Mouse (Mus musculus): ENCODE data around the gene Hypk. TPM values are rescaled to one million over a fixed set of nuclear protein-coding genes. Genes with fewer than 3 reads are reported as not detected.
"Not testable (repeated sequence)": the region's sequence is repeated elsewhere in the genome, so short reads cannot be mapped to it uniquely, and the experiment has no call there.

Hypk gene
- total RNA-seq, 2 experiments from 2014 or later = 22.7 to 23.1 TPM

DNA sequence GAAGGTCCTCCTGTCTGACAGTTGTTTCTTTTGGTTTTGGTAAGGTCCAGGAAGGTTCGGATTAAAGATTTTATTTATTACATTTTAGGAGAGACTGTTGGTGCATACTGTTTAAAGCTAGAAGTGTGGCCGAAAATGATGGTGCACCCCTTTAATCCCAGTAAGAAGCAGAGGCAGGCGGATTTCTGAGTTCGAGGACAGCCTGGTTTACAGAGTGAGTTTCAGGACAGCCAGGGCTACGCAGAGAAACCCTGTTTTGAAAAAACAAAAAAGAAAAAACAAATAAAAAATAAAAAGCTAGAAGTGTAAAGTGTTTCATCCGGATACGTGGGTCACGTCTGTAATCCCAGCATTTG lies 21.1 kb downstream of the Hypk start:
- no peak for DNase-seq (ENCODE audit: extremely low spot score in 1 of 2, low spot score in 2 of 2)
- intact Hi-C loops (cut with DNase I) = loop anchor here (1.0 kb wide), 1 partner anchor 32 kb away; the partner anchor contains the start of genes Mfap1a and Wdr76
- Histone ChIP-seq H3K4me3 (peak overlapping the region; percentile 63), H3K27ac (peak overlapping the region; percentile 44; the same call in 1 of the 2 replicates)
- no peak for TF ChIP-seq CTCF (IDR thresholded peaks at IDR 0.05)

DNA sequence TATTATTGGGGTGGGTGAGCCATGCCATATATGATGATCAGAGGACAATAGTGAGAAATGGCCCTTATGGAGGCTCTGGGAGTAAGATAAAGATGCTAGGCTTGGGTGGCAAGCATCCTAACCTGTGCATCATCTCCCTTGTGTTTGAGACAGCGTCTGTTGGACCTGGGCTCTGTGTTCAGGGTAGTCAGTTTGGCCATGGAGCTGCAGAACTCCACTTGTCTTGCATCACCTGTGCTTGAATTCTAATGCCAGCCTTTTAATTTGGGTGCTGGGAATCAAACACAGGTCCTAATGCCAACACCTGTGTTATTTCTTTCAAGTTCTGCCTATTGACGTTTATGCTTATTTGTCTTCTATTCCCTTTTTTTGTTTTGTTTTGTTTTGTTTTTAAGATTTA lies 22.2 kb downstream of the Hypk start:
- DNase-seq (ENCODE audit: extremely low spot score in 1 of 2, low spot score in 2 of 2); H3K27ac ChIP-seq; intact Hi-C loops (cut with DNase I); H3K4me3 ChIP-seq: not testable (repeated sequence)

DNA sequence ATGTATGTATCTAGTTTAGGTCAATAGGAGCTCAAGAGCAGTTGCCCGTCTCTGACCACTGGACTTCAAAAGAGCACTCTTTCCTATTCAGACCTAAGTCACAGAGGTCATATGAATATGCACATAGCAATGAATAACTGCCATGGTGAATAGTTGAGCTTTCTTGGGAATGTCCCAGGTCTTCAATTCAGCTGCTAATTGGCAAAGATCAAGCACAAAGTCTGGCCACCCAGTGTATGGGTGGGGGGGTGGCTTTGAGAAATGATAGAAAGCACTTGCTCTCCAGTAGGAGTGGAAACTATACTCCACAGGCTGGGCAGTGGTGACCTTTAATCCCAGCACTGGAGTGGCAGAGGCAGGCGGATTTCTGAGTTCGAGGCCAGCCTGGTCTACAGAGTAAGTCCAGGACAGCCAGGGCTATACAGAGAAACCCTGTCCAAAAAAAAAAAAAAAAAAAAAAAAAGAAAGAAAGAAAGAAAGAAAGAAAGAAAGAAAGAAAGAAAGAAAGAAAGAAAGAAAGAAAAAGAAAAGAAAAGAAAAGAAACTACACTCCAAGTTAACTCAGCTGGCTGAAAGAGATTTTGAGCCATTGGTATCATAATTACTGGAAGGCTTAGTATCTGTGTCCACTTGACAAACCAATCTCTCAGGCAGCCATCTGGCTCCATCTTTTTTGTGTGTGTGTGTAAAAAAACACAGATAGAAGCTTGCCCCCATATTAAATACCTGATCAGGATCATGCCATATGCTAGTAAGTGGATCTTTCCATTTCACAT lies 24.6 kb downstream of the Hypk start:
- DNase-seq (ENCODE audit: extremely low spot score in 1 of 2, low spot score in 2 of 2) = no peak
- intact Hi-C loops (cut with DNase I) = no loop called here
- TF ChIP-seq CTCF (IDR thresholded peaks at IDR 0.05) = no peak
- no peak overlapping the region for H3K27ac ChIP-seq
- no peak overlapping the region for H3K4me3 ChIP-seq

DNA sequence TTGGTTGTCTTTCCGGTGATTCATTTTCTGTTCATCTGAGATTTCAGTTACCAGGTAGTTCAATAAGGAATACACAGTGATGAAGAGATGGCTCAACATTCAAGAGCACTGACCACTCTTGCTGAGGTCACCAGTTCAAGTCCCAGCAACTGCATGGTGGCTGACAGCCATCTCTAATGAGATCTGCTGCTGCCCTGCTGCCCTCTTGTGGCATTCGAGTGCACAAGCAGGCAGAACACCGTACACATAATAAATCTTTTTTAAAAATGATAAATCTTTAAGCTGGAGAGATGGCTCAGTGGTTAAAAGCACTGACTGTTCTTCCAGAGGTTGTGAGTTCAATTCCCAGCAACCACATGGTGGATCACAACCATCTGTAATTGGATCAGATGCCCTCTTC lies 27.4 kb downstream of the Hypk start:
- peak; percentile 54 for TF ChIP-seq CTCF (IDR thresholded peaks at IDR 0.05)
- Histone ChIP-seq H3K4me3 (no peak overlapping the region), H3K27ac (no peak overlapping the region)
- no peak for DNase-seq (ENCODE audit: extremely low spot score in 1 of 2, low spot score in 2 of 2)
- intact Hi-C loops (cut with DNase I) = no loop called here

DNA sequence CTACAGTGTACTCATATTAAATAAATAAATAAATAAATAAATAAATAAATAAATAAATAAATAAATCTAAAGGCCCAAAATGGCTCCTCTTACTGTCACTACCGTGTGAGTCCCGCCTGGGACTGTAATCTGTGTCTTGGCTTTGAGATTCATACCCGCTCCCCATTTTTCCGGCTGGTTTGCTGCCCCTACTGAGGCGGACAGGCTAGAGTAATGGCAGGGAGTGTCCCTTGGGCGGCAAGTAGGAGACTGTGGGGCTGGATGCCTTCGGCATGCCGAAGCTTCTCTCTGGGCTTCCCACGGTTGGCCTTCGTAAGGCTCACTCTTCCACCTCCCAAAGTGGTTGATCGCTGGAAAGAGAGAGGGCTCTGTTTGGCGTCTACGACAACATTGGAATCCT lies 27.8 kb downstream of the Hypk start:
- DNase-seq (ENCODE audit: extremely low spot score in 1 of 2, low spot score in 2 of 2); intact Hi-C loops (cut with DNase I); H3K4me3 ChIP-seq; H3K27ac ChIP-seq: not testable (repeated sequence)

DNA sequence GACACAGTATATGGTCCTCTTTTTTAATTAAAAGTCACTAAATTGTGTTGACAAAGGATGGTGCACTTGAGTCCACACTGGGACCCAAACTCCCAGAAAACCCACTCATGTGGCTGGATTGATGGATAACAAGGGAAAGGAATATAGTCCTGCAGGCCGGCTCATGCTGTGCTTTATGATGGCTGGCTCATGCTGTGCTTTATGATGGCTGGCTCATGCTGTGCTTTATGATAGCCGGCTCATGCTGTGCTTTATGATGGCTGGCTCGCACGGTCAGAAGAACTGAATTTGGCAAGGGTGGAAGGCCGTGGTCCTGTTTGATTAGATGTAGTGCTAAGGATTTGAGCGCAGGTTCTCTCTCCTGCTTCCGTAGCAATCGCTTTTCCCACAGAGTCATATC lies 30.5 kb downstream of the Hypk start:
- TF ChIP-seq CTCF (IDR thresholded peaks at IDR 0.05) = no peak
- no peak for DNase-seq (ENCODE audit: extremely low spot score in 1 of 2, low spot score in 2 of 2)
- H3K4me3 ChIP-seq = no peak overlapping the region
- intact Hi-C loops (cut with DNase I) = no loop called here
- H3K27ac ChIP-seq = no peak overlapping the region

DNA sequence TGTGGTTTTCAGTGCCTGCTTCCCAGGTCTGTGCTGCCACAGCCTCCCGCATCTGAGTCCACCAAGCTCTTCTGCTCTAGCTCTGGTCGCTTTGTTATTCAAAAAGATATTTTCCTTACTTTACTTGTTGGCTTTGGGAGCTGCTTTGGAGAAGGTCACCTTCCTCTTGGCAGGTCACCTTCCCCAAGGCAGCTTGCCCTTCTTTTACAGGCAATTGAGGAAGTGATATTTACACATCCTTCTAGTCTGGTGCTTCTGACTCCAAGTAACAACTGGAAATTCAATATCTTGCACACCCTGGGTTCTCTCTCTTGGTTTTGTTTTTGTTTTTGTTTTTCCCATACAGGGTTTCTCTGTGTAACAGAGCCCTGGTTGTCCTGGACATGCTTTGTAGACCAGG lies 31.3 kb downstream of the Hypk start:
- H3K4me3 ChIP-seq; DNase-seq (ENCODE audit: extremely low spot score in 1 of 2, low spot score in 2 of 2); H3K27ac ChIP-seq; intact Hi-C loops (cut with DNase I): not testable (repeated sequence)

DNA sequence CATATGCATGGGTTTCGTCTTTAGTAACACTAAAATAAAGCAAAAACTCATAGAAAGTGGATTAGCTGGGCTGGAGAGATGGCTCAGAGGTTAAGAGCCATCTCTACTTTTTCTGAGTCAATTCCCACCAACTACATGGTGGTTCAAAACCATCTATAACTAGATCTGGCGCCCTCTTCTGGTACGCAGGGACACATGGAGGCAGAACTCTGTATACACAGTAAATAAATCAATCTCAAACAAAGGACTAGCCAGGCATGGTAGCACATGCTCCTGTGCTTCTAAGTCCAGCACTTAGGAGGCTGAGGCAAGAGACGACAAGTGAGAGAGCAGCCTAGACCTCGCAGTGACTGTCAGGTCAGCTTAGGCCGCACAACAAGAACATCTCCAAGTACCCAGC lies 48.5 kb downstream of the Hypk start:
- H3K27ac ChIP-seq; H3K4me3 ChIP-seq; intact Hi-C loops (cut with DNase I); DNase-seq (ENCODE audit: extremely low spot score in 1 of 2, low spot score in 2 of 2): not testable (repeated sequence)

DNA sequence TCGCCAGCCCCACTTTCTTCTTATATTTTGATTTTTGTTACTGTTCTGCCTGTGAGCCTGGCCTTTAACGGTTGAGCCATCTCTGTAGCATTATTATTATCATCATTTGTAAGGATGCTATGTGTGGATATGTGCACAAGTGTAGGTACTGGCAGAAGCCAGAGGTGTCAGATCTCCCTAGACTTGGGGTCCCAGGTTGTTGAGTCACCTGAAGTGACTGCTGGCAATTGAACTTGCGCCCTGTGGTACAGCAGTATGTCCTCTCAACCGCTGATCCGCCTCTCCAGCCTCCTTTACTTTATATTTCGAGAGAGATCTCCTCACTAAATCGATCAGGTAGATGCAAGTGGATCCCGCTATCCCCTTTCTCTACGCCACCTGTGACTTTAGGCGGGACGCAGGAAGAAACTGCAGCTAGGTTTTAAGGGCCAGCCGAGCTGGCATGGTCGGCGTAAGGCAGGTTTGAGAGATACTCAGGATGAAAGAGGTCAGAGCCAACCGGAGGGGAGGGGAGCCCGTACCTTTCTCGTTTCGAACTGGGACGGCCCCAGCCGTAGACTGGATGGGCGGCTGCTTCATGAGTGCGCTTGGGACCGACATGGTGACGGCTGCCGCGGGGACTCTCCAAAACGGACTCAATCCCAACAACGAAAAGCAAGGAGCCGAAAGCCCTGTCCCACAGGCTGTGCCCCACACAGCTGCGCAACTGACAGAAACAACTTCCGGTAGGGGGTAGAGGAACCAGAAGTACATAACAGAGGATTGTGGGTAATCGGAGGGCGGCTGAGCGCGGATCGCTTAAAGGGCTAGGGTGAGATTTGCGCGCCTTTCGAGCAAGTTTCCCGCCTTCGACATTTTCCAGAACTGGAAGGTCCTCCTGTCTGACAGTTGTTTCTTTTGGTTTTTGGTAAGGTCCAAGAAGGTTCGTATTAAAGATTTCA lies 53.1 kb downstream of the Hypk start, which contains the start of the genes Mfap1a and Wdr76:
Gene Mfap1a (minus strand): TSS at position 724 of the 941 bp plus-strand sequence.
Gene Wdr76 (plus strand): TSS at position 782 of the 941 bp plus-strand sequence.
- DNase-seq (ENCODE audit: extremely low spot score in 1 of 2, low spot score in 2 of 2) = peak; percentile 75 to 78
- peak within 1 kb of the TSS; percentile 91 for H3K4me3 ChIP-seq
- H3K27ac ChIP-seq = peak within 1 kb of the TSS; percentile 79; the same call in 1 of the 2 replicates
- intact Hi-C loops (cut with DNase I) = loop anchor here (1.0 kb wide), 1 partner anchor 32 kb away; the partner anchor contains the start of gene Mfap1b
- TF ChIP-seq CTCF (IDR thresholded peaks at IDR 0.05) = peak; percentile 21

DNA sequence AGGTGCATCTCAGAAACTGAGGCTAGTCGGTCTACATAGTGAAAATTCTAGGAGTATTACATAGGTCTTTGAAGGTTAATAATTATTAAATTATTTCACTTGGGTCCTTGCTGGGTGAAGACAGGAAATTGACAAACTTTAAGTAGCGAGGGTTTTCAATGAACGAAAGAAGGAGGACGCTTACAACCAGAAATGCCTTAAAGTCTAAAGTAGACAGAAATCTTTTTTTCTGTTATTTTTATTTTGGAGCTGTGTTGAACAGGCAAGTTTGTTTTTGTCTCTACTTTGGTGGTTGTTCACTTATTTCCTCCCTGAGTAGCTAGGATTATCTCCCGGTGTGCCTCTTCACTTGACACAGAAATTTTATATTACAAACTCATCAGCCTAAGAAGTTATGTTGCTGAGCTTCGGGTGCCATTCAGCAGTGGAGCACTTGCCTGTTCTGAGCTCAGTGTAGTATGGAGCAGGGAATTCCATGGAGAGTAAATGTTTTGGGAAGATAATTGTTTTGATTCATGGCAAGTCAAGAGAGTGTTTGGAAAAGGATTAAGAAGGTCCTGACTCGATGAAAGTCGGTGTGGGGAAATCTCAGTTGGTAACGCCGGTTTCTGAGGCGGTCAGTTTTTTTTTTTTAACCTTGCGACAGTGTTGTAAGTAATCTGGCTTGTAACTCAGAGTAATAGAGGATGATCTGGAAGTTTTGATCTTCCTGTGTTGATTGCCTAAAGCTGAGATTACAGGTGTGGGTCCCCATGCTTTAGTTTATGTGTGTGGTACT lies 54.3 kb downstream of the Hypk start:
- Histone ChIP-seq H3K4me3 (peak overlapping the region; percentile 91), H3K27ac (no peak overlapping the region)
- intact Hi-C loops (cut with DNase I) = no loop called here
- no peak for TF ChIP-seq CTCF (IDR thresholded peaks at IDR 0.05)
- DNase-seq (ENCODE audit: extremely low spot score in 1 of 2, low spot score in 2 of 2) = no peak

DNA sequence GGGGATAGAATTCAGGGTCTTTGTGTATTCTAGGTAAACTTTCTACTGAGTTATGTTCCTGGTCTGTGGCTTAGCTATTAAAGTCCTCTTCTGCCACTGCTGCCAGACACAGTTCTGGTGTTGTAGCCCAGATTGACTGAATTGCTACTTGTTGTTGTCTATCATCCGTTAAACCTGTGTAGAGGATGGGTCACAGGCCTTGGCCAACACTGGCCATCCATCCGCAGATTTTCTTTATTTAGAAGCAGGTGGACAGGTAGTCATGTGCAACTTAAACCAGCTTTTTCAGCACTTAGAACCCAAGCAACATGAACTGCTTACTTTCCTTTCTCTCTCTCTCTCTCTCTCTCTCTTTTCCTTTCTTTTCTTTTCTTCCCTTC lies 54.9 kb downstream of the Hypk start:
- intact Hi-C loops (cut with DNase I) = no loop called here

More for the DNA sequence above, 54.9 kb downstream of the Hypk start:
- no peak for DNase-seq (ENCODE audit: extremely low spot score in 1 of 2, low spot score in 2 of 2)
- H3K4me3 ChIP-seq = no peak overlapping the region
- H3K27ac ChIP-seq = no peak overlapping the region
- no peak for TF ChIP-seq CTCF (IDR thresholded peaks at IDR 0.05)

Small RNA genes lying within 50 kb of the gene (microRNA-seq; reads per million reads assigned to microRNA genes)
- 0 reads per million in 2 experiments for gene Gm22953

Other genes with a start within 250 kb of the Hypk start
- 100 to 1,000 TPM; 148 to 170 TPM for gene Trp53bp1, start 181.9 kb upstream of the Hypk start, total RNA-seq (2021)
- 100 to 1,000 TPM; 610 to 673 TPM for gene Map1a, start 163.7 kb upstream of the Hypk start, total RNA-seq (2021)
- 100 to 1,000 TPM; 134 to 136 TPM for gene Ppip5k1, start 97.9 kb upstream of the Hypk start, total RNA-seq (2021)
- 100 to 1,000 TPM; 339 to 354 TPM for gene Ckmt1, start 95.6 kb upstream of the Hypk start, total RNA-seq (2021)
- gene Strc, start 66.1 kb upstream of the Hypk start, total RNA-seq (2021) = under 1 TPM; 0.11 to 0.12 TPM
- 100 to 1,000 TPM; 170 to 202 TPM for gene Pdia3, start 39.5 kb upstream of the Hypk start, total RNA-seq (2021)
- gene Catsper2, start 39.5 kb upstream of the Hypk start, total RNA-seq (2021) = 1 to 10 TPM; 3.6 to 4.2 TPM
- gene Ell3, start 9.0 kb upstream of the Hypk start, total RNA-seq (2021) = not detected
- gene Serf2, start 4.1 kb upstream of the Hypk start, total RNA-seq (2021) = 100 to 1,000 TPM; 152 to 164 TPM
- under 1 TPM; 0.21 to 0.54 TPM for gene Serinc4, start 3.5 kb downstream of the Hypk start, total RNA-seq (2021)
- gene Mfap1b, start 20.8 kb downstream of the Hypk start, total RNA-seq (2021) = 10 to 100 TPM; 40.9 to 41.5 TPM
- gene Mfap1a, start 53.4 kb downstream of the Hypk start, total RNA-seq (2021) = 10 to 100 TPM; 33.3 TPM
- gene Wdr76, start 53.4 kb downstream of the Hypk start, total RNA-seq (2021) = 1 to 10 TPM; 4.5 to 5.5 TPM

All from left cerebral cortex, adult 2 months (tissue).